Mouse (Mus musculus) bone marrow, adult 2 months (tissue): ENCODE data around the gene Adamtsl5. TPM values are rescaled to one million over a fixed set of nuclear protein-coding genes. Genes with fewer than 3 reads are reported as not detected.
A peak's percentile ranks its signal among the peaks of the same experiment; 100 is the strongest.

ENCODE experiments used
- H3K27ac ChIP-seq: fragments of 200-500 bp; 2 replicates; pipeline ENCODE4 v1.5.1; 2012; ENCODE audit warnings: low read depth, mild to moderate bottlenecking, control low read depth, inconsistent platforms, low read length; ENCODE audit not compliant: control insufficient read depth, poor library complexity, insufficient read depth
- H3K4me1 ChIP-seq: fragments of 200-500 bp; 2 replicates; pipeline ENCODE4 v1.6.1; 2011; ENCODE audit warnings: low read length; ENCODE audit not compliant: control insufficient read depth, insufficient read depth
- H3K4me3 ChIP-seq: fragments of 200-500 bp; replicated peaks from 2 replicates; pipeline ENCODE3; 2011; ENCODE audit warnings: mild to moderate bottlenecking, low read depth, low read length, control low read depth; ENCODE audit not compliant: control insufficient read depth
- CTCF ChIP-seq: fragments of 200-500 bp; IDR thresholded peaks from 2 replicates; pipeline ENCODE4 v1.5.1; 2011; ENCODE audit warnings: low read length, control low read depth; ENCODE audit not compliant: control insufficient read depth, insufficient read depth
- POLR2A ChIP-seq: fragments of 200-500 bp; IDR thresholded peaks from 2 replicates; pipeline ENCODE4 v1.6.1; 2011; ENCODE audit warnings: low read depth, mild to moderate bottlenecking, control low read depth, low read length, borderline replicate concordance; ENCODE audit not compliant: control insufficient read depth
- WGBS: fragments of 180-500 bp; shearing (Covaris S2); methylation state at CpG from one replicate; pipeline ENCODE4 v1.1.7; 2018; 5-methylcytosine and 5-hydroxymethylcytosine counted together
- polyA plus RNA-seq: library from polyadenylated mRNA; stranded (reverse); fragments of >200 nt; gene quantifications from 2 replicates; pipeline ENCODE4 v1.2.4, GENCODE M21; 2011; ENCODE audit warnings: low replicate concordance; ENCODE audit not compliant: missing spikeins, insufficient read depth, insufficient read length

The Adamtsl5 gene
- polyA plus RNA-seq, 1 experiment: 8.6 TPM

DNA sequence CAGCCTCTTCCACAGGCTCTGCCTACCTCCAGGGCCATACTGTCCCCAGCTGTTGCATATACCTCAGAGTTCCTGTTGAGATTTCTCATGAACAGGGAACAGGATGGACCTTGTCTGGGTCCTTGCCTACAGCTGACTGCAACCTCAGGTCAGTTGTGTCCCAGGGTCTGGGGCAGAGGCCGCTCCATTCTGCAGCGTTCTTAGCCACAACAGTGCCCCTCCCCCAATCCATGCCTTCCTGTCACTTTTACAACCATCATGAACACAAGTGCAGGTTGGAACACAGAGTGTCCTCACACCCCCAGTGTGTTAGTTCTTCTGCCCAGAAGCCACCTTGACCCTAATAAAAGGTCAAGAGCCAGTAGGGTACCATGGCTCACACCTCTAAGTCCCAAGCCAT is 40.5 kb upstream of the Adamtsl5 start:
- Histone ChIP-seq H3K4me1 (peaks cover 4% of the 10 kb centered on the region; the same call in 1 of the 2 replicates), H3K4me3 (no peak overlapping the region), H3K27ac (no peak overlapping the region)
- 42% methylated on average over 2 of the region's 2 CpGs for WGBS
- TF ChIP-seq CTCF (no peak), POLR2A (no peak)

DNA sequence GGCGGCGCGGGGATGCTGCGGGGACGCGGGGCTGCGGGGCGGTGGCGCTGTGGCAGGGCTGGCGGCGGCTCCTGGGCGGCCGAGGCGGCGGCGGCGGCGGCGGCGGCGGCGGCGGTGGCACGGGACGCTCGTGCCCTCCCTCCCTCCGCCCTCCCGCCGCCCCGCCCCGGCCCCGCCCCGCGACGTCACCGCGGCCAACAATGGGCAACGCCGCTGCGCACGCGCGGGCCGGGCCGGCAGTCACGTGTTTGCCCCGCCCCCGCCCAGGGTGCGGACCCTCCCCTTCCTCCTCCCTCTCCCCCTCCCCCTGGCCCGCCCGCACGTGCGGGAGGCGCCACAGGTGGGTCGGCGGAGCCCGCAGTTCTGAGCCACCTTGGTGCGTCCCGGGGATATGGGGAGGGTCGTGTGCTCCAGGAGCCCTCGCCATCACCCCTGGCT is 39.3 kb upstream of the Adamtsl5 start, which contains the start of gene Mex3d:
Mex3d (minus strand) TSS at position 138 of the 438 bp plus-strand sequence.
- Histone ChIP-seq H3K27ac (no peak within 1 kb of the TSS; the same call in 1 of the 2 replicates), H3K4me3 (peak within 1 kb of the TSS; percentile 58), H3K4me1 (peaks cover 4% of the 10 kb centered on the region; the same call in 1 of the 2 replicates)
- peak; percentile 35; the same call in 1 of the 2 replicates for TF ChIP-seq POLR2A
- no peak for TF ChIP-seq CTCF
- WGBS: 10% methylated on average over 42 of the region's 61 CpGs

DNA sequence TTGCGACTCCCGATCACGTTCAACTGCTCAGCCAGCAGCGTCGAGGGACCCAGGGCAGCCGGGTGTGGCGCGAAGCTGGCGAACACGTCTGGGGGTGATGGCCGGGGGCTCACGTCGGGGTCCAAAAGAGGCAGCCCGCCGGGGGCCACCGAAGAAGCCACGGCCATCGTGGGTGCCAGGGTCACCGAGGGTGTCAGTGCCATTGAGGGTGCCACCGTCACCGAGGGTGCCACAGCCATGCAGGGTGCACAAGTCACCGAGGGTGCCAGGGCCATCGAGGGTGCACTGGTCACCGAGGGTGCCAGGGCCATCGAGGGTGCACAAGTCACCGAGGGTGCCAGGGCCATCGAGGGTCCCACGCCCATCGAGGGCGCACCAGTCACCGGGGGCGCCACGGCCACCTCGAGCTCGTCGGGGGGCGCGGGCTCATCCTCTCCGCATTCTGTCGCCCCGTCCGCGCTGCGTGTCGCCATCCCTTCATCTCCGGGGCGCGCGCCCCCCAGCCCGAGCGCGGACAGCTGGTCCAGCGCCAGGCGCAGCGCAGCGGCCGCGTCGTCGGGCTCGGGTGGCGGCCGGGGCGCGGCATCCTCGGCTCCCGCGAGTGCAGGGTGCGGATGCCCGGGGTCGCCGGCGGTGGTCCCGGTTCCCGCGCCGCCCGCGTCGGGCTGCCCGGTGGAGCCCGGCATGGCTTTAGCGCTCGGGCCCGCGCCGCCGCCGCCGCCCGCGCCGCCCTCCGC is 38.7 kb upstream of the Adamtsl5 start:
- WGBS: 8% methylated on average over 90 of the region's 94 CpGs
- Histone ChIP-seq H3K4me1 (peaks cover 4% of the 10 kb centered on the region; the same call in 1 of the 2 replicates), H3K4me3 (peak overlapping the region; percentile 58), H3K27ac (no peak overlapping the region; the same call in 1 of the 2 replicates)
- TF ChIP-seq POLR2A: no peak
- TF ChIP-seq CTCF: no peak

DNA sequence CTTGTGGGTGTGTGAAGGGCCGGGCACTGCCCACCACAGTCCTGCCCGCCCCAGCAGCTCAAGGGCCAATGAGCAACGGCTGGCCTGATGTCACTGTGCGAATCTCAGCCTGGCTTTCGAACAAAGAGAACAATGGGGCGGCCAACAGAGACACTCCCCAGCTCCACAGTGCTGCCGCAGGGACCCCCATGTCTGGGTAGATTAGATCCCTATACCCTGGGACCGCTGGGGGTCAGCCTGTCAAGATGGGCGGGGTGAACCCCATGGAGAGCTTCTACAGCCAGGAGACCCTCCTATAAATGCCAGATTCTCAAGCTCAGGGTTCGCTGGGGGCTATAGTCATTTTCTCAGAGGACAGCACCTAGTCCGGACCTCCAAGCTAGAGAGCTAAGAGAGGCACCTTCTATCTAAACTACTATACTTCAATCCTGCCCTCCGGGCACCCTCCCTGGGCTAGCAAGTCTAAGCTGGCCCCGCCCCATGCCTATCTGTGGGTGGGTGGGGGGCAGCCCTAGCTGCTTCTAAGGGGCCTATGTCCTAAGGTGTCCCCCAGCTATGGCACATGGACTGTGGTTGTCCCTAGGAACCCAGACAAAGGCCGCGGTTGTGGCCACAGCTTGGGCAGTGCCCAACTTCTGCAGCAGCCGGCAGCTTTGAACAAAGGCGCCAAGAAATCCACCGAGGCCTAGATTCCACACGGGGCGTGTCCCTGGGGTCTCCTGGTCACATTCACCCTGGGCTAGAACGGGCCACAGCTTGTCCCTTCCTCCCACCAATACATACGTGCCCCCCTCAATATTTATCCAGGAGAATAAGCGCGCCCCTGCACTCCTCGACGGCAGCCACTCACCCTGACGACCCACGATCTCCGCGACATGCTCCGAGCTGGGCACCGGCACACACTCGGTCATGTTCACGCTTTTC is 37.9 kb upstream of the Adamtsl5 start:
- WGBS: 32% methylated on average over 34 of the region's 34 CpGs
- Histone ChIP-seq H3K4me3 (peak overlapping the region; percentile 37), H3K27ac (no peak overlapping the region; the same call in 1 of the 2 replicates), H3K4me1 (peaks cover 4% of the 10 kb centered on the region; the same call in 1 of the 2 replicates)
- TF ChIP-seq CTCF (no peak), POLR2A (no peak)

DNA sequence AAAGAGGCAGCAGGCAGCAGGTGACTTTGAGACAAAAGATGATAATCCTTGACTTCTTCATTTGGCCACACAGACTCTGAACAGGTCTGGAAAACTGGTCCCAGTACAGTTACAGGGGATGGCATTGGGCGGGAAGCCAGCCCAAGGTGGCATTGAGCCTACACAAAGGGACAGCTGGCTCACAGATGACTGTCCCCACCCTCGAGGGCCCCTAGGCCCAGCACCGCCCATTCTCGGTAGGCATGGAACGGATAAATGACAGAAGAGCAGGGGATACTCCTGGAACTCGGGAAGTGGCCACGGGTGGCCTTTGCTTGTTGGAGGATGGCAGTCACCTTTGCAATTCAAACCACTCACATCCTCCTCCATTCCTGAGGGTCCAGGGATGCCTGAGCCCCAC is 37.1 kb upstream of the Adamtsl5 start:
- WGBS: 71% methylated on average over 7 of the region's 7 CpGs
- Histone ChIP-seq H3K4me1 (peaks cover 4% of the 10 kb centered on the region; the same call in 1 of the 2 replicates), H3K4me3 (no peak overlapping the region), H3K27ac (no peak overlapping the region)
- TF ChIP-seq POLR2A (no peak), CTCF (no peak)

DNA sequence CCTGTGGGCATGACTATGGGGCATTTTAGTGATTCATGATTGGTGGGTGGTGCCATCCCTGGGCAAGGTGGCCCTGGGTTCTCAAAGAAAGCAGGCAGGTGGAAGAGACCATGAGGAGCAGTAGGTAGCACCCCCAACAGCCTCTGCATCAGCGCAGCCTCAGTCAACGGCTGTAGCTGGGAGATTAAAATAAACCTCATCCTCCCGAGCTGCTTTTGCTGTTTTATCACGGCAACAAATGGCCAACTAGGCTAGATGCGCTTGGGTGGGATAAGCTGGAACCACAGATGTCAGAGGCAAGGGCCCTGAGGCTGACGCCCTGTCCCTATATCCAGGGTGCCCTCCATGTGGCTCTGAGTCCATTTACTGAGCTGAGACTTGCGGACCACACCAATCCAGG is 36.5 kb upstream of the Adamtsl5 start:
- Histone ChIP-seq H3K4me1 (peaks cover 4% of the 10 kb centered on the region; the same call in 1 of the 2 replicates), H3K27ac (no peak overlapping the region), H3K4me3 (no peak overlapping the region)
- TF ChIP-seq POLR2A: no peak
- no peak for TF ChIP-seq CTCF
- WGBS: 73% methylated on average over 7 of the region's 7 CpGs

DNA sequence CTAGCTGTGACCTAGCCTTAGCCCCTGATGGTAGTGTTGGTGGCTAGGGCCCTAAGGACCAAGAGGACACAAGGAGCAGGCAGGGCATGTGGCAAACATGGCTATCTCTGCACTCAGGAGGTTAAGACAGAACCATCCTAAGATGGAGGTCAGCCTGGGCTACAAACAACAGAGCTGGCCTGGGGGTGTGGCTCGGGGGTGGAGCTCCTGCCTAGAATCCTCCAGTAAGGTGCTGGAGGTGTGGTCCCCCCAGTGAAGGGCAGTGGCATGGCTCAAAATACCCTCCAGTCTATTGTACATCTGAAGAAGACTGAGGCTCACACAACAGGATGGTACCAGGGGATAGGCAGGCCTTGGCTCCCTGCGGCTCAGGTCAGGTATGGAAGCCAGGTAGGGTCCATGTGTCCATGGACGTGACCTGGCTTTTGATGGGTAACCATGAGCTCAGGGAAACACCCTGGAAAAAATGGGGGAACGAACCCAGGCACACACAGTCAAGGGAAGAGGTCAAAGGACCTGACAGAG is 36.0 kb upstream of the Adamtsl5 start:
- WGBS: 80% methylated on average over 4 of the region's 4 CpGs
- Histone ChIP-seq H3K27ac (no peak overlapping the region), H3K4me3 (no peak overlapping the region), H3K4me1 (peaks cover 3% of the 10 kb centered on the region; the same call in 1 of the 2 replicates)
- TF ChIP-seq POLR2A (no peak), CTCF (no peak)
